Mouse (Mus musculus) urinary bladder, adult 2 months (tissue): Measurements from ENCODE around the gene Nudt21. TPM values are rescaled to one million over a fixed set of nuclear protein-coding genes. Genes with fewer than 3 reads are reported as not detected.

Experiments used
- DNase-seq: peaks from one replicate; pipeline ENCODE4 v3.0.0; 2022; ENCODE audit warnings: low spot score
- polyA plus RNA-seq: library from polyadenylated mRNA; depleted of rRNA; stranded (reverse); fragments of >200 nt; gene quantifications from 2 replicates; pipeline ENCODE4 v1.2.3, GENCODE M21; 2012; rRNA removed

Nudt21 gene
- polyA plus RNA-seq, 1 experiment: 28.9 TPM

DNA sequence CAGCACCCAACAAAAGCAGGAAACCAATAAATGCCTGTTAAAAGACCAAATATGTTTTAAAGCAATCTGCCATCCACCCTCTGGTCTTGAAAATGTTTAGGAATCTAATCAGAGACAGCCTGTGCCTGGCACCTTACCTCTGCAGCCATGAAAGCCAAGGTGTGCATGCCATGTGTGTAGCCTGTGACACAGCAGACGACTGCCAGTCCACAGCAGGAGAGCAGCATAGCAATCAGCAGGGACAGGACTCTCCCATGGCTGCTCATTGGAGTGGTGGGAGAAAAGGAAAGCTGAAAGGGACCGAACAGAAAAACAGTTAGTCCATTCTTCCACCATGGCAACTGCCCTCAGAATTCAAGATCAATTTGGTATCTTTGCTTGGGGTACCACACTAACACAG lies 37.9 kb downstream of the Nudt21 start:
- DNase-seq: no peak

GRCm38 (mm10) chr8:93989739-93990138 lies 47.1 kb downstream of the Nudt21 start:
- no peak for DNase-seq

DNA sequence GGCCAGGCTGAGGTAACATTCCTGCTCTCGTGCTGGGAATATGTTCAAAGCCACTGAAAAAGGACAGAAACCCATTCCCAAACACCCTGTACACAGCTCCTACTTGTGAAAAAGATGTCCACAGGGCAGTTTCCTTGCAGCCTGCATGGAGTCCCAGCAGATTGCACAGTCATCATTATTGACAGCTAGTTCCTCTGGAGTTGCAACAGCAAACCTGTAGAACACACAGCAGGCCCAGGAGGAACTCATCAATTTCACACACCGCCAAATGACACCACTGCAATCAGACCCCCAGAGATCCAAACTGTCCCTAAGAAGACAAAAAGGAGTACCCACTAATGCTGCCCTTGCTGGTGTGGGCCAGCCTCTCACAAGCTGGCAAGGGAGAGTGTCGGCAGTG lies 52.1 kb downstream of the Nudt21 start:
- no peak for DNase-seq

DNA sequence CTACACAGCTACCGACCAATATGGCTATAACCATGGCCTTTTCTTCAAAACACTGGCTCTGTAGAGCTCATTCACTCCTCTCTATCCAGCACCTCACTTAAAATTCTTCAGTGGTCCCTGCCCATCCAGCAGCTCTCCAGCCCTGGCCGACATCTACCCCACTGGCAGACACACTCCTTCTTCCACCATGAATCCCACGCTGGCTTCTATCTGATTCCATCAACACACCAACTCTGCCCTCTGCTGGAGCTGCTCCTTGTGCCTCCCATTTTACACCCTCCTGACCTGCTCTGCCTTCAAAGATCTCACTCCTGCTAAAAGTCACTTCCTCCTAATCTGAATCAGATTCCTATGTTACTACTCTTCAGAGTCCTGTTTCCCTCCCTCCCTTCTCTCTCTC lies 53.0 kb downstream of the Nudt21 start:
- no peak for DNase-seq

DNA sequence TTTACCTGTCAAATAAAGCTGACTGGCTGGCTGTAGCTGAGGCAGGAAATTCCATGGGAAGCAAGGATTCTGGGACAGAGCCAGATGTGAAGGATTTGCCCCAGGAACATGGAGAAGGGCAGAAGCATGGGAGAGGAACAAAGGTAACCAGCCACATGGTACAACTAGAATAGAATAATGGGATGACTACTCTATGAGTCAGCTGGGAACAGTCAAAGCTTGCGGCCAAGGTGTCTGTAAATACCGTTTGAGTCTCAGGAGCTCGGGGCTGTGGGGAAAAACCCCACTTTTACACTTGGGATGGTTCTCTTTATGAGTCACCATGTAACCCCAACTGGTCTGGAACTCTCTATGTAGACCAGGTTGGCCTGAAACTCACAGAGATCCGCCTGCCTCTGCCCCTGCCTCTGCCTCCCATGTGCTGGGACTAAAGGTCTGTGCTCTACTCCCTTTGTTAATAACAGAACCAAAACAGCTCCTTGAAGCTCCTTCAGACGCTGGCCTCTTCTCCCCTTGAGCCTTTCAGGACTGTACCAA lies 55.1 kb downstream of the Nudt21 start:
- no peak for DNase-seq

DNA sequence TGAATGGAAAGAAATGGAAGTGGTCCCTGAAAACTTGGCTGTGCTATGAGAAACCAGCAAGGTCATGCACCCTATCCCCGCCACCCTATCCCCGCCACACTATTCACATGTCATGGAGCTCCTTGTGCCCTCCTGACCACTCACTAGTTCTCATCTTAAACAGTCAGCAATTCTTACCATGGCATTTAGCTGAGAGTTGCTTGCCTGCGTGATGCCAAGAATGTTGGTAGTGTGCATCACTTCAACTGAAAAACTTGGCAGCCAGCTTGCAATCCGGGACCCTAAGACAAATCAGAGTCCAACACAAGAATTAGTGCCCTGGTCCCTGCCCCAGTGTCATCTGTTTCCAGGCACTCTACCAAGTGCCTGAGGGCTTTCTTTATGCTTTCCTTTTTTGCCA lies 56.7 kb downstream of the Nudt21 start:
- no peak for DNase-seq

GRCm38 (mm10) chr8:93976446-93977211 lies 60.2 kb downstream of the Nudt21 start:
- peak; percentile 10 for DNase-seq

- DNase-seq: no peak
Observed at GRCm38 (mm10) chr8:93975358-93975757, 61.5 kb downstream of the Nudt21 start.

DNA sequence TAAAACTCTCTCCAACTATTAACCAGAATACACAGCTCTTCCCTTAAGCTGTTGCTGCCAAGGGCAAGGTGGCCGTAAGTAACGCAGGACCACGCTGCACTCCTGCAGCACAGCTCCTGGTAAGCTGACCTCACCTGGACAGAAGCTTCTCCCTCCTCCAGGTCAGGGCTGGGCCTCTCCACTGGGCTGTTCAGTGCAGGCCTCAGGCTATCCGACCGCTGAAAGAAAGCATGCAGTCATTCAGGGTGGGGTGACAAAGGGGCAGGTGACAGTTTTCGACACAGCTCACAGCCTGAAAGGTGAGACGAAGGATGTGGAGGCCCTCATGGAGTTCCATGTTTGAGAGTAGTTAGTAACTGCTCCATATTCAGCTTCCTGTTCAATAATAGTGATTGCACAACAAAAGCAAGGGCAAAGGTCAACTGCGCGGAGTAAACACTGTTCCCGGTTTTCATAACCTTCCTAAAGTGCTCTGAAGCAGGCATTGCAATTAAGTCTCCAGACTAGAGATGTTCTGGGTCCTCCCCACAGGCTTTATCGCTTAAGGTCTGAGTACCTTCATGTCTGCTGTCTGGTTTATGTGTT lies 62.1 kb downstream of the Nudt21 start:
- DNase-seq: no peak

GRCm38 (mm10) chr8:93973831-93974375 lies 62.9 kb downstream of the Nudt21 start:
- no peak for DNase-seq

GRCm38 (mm10) chr8:93972971-93973734 lies 63.7 kb downstream of the Nudt21 start:
- DNase-seq: no peak

DNA sequence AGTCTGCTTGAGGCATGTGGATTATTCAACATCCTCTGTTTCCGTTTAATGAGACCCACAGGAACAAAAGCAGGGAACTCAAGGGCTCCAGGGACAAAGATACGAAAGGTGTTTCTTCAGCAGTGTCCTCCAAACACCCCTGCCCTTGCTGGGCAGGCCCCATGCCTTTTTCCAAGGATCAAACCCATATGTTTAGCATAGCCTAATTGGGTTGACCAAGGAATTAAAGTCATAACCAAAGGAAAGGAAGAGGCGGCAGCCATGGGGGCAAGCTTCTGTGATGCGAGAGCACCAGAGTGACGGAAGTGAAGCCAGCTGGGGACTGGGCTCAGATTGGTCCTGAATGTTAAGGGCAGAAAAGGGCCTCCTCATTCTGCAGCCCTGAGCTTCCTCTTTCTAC lies 64.6 kb downstream of the Nudt21 start:
- DNase-seq: no peak

GRCm38 (mm10) chr8:93971451-93971850 lies 65.4 kb downstream of the Nudt21 start:
- no peak for DNase-seq

DNA sequence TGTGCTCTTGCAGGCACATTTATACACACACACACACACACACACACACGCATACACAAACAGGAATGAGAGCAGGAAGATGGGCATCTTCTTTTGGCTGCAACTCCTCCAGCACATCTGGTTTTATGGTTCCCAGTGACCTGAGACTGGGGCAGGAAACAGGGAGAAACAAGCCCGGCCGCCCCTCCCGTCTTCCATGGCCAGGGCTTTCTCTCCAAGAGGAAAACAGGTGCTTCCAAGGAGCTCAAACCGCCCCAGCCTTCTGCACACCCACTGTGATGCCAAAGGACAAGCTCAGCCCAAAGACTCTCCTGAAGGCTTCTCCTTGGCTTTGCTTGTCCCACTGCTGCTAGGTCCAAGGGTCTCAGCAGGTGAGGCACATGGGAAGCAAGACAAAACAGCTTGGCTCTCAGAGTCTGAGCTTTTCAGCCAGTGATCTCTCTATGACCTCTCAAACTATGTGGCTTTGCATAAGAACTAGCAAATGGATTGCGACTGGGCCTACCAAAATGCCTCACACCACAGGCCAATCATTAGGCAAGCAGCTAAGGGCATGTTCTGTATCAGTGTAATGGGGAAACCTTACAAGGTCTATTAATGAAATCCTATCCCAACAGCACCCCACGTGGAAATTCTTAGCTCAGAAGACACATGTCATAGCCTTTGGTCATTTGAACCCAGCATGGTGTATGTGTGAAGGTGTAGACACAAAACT lies 67.0 kb downstream of the Nudt21 start:
- DNase-seq: no peak

DNA sequence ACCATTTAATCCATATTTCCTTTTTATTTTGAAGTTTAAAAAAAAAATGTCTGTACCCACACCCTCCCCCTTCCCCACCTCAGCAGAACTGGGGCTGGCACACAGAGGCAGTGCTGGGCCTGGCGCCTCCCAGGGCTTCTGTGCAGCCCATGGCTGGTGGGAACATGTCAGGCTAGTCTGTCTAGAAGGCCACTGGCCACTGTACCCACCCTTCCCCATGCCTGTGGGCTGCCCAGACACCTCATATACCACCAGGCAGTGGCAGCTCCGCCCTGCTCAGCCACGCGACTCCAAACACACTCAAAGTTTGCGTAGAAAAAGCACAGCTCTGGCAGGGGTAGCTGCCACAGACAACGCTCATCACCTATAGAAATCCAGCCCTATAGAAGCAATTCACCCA lies 68.5 kb downstream of the Nudt21 start:
- DNase-seq: no peak

Other genes starting within 250 kb of the Nudt21 start
- 45.3 and 80.5 TPM in 2 replicates for gene Gnao1, start 227.1 kb downstream of the Nudt21 start, polyA plus RNA-seq
- 83.0 and 90.3 TPM in 2 replicates for gene Amfr, start 24.2 kb downstream of the Nudt21 start, polyA plus RNA-seq
- 15.7 and 15.9 TPM in 2 replicates for gene Ogfod1, start 167 bp upstream of the Nudt21 start, polyA plus RNA-seq
- 28.8 and 31.8 TPM in 2 replicates for gene Bbs2, start 61.9 kb upstream of the Nudt21 start, polyA plus RNA-seq
- gene Mt4, start 100.2 kb upstream of the Nudt21 start, polyA plus RNA-seq: not detected in 2 replicates
- 1.6 and 3.5 TPM in 2 replicates for gene Mt3, start 115.6 kb upstream of the Nudt21 start, polyA plus RNA-seq
- 100.0 and 101 TPM in 2 replicates for gene Mt2, start 135.6 kb upstream of the Nudt21 start, polyA plus RNA-seq
- gene Mt1, start 142.1 kb upstream of the Nudt21 start, polyA plus RNA-seq: 256 and 257 TPM in 2 replicates
- gene Nup93, start 177.5 kb upstream of the Nudt21 start, polyA plus RNA-seq: 32.1 and 36.8 TPM in 2 replicates